Mouse (Mus musculus): Measurements from ENCODE around the gene Smg6. TPM values are rescaled to one million over a fixed set of nuclear protein-coding genes. Genes with fewer than 3 reads are reported as not detected.
"Not testable (repeated sequence)": the region's sequence is repeated elsewhere in the genome, so short reads cannot be mapped to it uniquely, and the experiment has no call there.

Smg6 gene
- total RNA-seq, 2 experiments from 2014 or later = 19.2 to 23.5 TPM

GRCm38 (mm10) chr11:74994141-74994540, 68.5 kb downstream of the Smg6 start:
- DNase-seq = no peak

GRCm38 (mm10) chr11:74994856-74995255, 69.2 kb downstream of the Smg6 start:
- no peak for DNase-seq

- no peak for DNase-seq
Observed at GRCm38 (mm10) chr11:74996482-74996881, 70.9 kb downstream of the Smg6 start.

- DNase-seq = peak in 1 of 2 experiments; percentile 15
Observed at GRCm38 (mm10) chr11:75000869-75001653, 75.4 kb downstream of the Smg6 start.

GRCm38 (mm10) chr11:75008270-75008669, 82.6 kb downstream of the Smg6 start:
- DNase-seq = no peak

GRCm38 (mm10) chr11:75009537-75009936, 83.9 kb downstream of the Smg6 start:
- not testable (repeated sequence) for DNase-seq

GRCm38 (mm10) chr11:75012997-75013694, 87.5 kb downstream of the Smg6 start:
- DNase-seq = peak; percentile 34 to 67

- no peak for DNase-seq
Observed at GRCm38 (mm10) chr11:75013764-75014695, 88.4 kb downstream of the Smg6 start.

- DNase-seq = no peak
Observed at GRCm38 (mm10) chr11:75014816-75015215, 89.2 kb downstream of the Smg6 start.

GRCm38 (mm10) chr11:75015453-75015871, 89.8 kb downstream of the Smg6 start:
- DNase-seq = peak; percentile 40 to 59

GRCm38 (mm10) chr11:75016309-75016860, 90.8 kb downstream of the Smg6 start:
- DNase-seq = no peak

- DNase-seq = no peak
Observed at GRCm38 (mm10) chr11:75017831-75018230, 92.2 kb downstream of the Smg6 start.

- no peak for DNase-seq
Observed at GRCm38 (mm10) chr11:75026977-75027376, 101.4 kb downstream of the Smg6 start.

GRCm38 (mm10) chr11:75027616-75028015, 102.0 kb downstream of the Smg6 start:
- DNase-seq = no peak

- no peak for DNase-seq
Observed at GRCm38 (mm10) chr11:75031251-75031650, 105.6 kb downstream of the Smg6 start.

- DNase-seq = no peak
Observed at GRCm38 (mm10) chr11:75032946-75033345, 107.3 kb downstream of the Smg6 start.

GRCm38 (mm10) chr11:75033581-75034067, 108.0 kb downstream of the Smg6 start:
- no peak for DNase-seq

- no peak for DNase-seq
Observed at GRCm38 (mm10) chr11:75034104-75034503, 108.5 kb downstream of the Smg6 start.

- DNase-seq = no peak
Observed at GRCm38 (mm10) chr11:75044333-75044732, 118.7 kb downstream of the Smg6 start.

GRCm38 (mm10) chr11:75045822-75046221, 120.2 kb downstream of the Smg6 start:
- DNase-seq = no peak

- DNase-seq = no peak
Observed at GRCm38 (mm10) chr11:75046638-75047037, 121.0 kb downstream of the Smg6 start.

GRCm38 (mm10) chr11:75047066-75047465, 121.4 kb downstream of the Smg6 start:
- peak; percentile 91 for DNase-seq

Measured in adrenal gland, postnatal 36 days (tissue).